Mouse (Mus musculus) neural tube, embryonic 11.5 days (tissue): ENCODE results near the gene Ulk2. TPM values are rescaled to one million over a fixed set of nuclear protein-coding genes. Genes with fewer than 3 reads are reported as not detected.
"Not testable (repeated sequence)": the region's sequence is repeated elsewhere in the genome, so short reads cannot be mapped to it uniquely, and the experiment has no call there.

Source experiments
- ATAC-seq: fragments of 200-750 bp; cut with Nextera tagmentation; 2 replicates; pipeline ENCODE4 v1.8.0; 2017; ENCODE audit warnings: moderate number of reproducible peaks, mild to moderate bottlenecking, moderate TSS enrichment, moderate library complexity; ENCODE audit not compliant: insufficient read depth, low FRiP score, low TSS enrichment
- DNase-seq: peaks from one replicate; pipeline ENCODE4 v3.0.0-alpha.2; 2015; ENCODE audit warnings: low spot score
- H3K27ac ChIP-seq: fragments of 300-500 bp; sonication (generic); 2 replicates; pipeline ENCODE4 v1.5.1; 2014; ENCODE audit warnings: low read depth, mild to moderate bottlenecking, low read length
- H3K27me3 ChIP-seq: fragments of 300-500 bp; sonication (generic); 2 replicates; pipeline ENCODE4 v1.6.1; 2014; ENCODE audit warnings: mild to moderate bottlenecking, low read length, mixed read lengths; ENCODE audit not compliant: control insufficient read depth, insufficient read depth
- H3K36me3 ChIP-seq: fragments of 300-500 bp; sonication (generic); 2 replicates; pipeline ENCODE4 v1.6.1; 2014; ENCODE audit warnings: mild to moderate bottlenecking, low read length, moderate library complexity, mixed read lengths; ENCODE audit not compliant: control insufficient read depth, insufficient read depth
- H3K4me1 ChIP-seq: fragments of 300-500 bp; sonication (generic); 2 replicates; pipeline ENCODE4 v1.6.1; 2014; ENCODE audit warnings: low read length, mixed read lengths; ENCODE audit not compliant: control insufficient read depth, insufficient read depth
- H3K4me2 ChIP-seq: fragments of 300-500 bp; sonication (generic); 2 replicates; pipeline ENCODE4 v1.6.1; 2014; ENCODE audit warnings: low read depth, mild to moderate bottlenecking, moderate library complexity
- H3K4me3 ChIP-seq: fragments of 300-500 bp; sonication (generic); 2 replicates; pipeline ENCODE4 v1.5.1; 2014; ENCODE audit warnings: low read depth, low read length
- H3K9ac ChIP-seq: fragments of 300-500 bp; sonication (generic); 2 replicates; pipeline ENCODE4 v1.6.1; 2014; ENCODE audit warnings: mild to moderate bottlenecking, low read length
- H3K9me3 ChIP-seq: fragments of 300-500 bp; sonication (generic); 2 replicates; pipeline ENCODE4 v1.6.1; 2016; ENCODE audit warnings: low read length; ENCODE audit not compliant: control insufficient read depth
- WGBS: fragments of 180-500 bp; shearing (Covaris S2); extraction: QIAGEN DNeasy Blood & Tissue Kit; methylation state at CpG from one replicate; pipeline ENCODE4 v1.1.7; 2014; 5-methylcytosine and 5-hydroxymethylcytosine counted together
- polyA plus RNA-seq: library from polyadenylated mRNA; unstranded; fragments of >200 nt; fragmentation: Nextera tagmentation; extraction: Ambion mirVana; gene quantifications from 2 replicates; pipeline ENCODE4 v1.2.1, GENCODE M21; 2014

The Ulk2 gene
- polyA plus RNA-seq, 1 experiment from 2014 or later, result 37.5 TPM

DNA sequence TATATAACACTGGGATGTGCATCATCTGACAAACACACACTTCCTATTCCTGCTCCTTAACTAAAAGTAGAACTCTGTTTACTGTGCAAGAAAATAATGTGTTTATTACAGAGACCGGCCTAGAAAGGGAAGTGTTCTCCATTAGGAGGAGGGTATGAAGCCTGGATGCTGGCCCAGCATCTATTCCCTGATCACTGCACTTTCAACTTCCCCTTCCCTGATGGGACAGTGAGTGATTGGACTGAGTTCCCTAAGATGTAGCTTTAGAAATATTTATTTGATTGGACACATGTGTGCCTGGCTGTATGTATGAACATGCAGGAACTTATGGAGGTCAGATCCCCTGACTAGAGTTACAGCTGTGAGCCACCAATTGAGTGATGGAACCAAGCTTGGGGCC lies 61.4 kb downstream of the Ulk2 start:
- WGBS, result 92% methylated on average over 1 of the region's 1 CpGs
- peaks cover 2% of the 10 kb centered on the region; the same call in 1 of the 2 replicates for H3K36me3 ChIP-seq

DNA sequence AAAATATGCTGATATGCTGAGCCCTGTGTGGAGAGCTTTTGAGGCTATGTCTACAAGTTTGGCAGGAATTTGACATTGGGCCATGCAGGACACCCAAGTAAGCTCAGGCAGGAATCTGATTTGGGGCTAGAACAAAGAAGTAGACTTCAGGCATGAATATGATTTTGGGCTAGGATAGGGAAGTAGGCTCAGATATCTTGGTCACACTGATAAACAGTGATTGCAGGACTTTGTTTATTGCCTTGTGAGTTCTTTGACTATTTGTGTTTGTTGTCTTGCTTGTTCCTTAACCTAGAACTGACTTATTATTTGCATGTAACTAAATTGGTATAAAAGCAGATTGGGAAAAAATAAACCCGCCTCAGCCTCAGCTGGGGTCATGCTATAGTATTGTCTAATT lies 66.3 kb downstream of the Ulk2 start:
- ATAC-seq (no peak), DNase-seq (no peak)
- Histone ChIP-seq H3K9ac (no peak overlapping the region), H3K36me3 (peaks cover 2% of the 10 kb centered on the region; the same call in 1 of the 2 replicates), H3K27ac (no peak overlapping the region), H3K9me3 (no peaks in the 10 kb centered on the region), H3K4me3 (no peak overlapping the region), H3K4me2 (no peak overlapping the region), H3K27me3 (no peaks in the 10 kb centered on the region), H3K4me1 (no peaks in the 10 kb centered on the region)
- 83% methylated on average over 1 of the region's 1 CpGs for WGBS

More for the DNA sequence above, 61.4 kb downstream of the Ulk2 start:
- no peaks in the 10 kb centered on the region for H3K27me3 ChIP-seq
- no peaks in the 10 kb centered on the region for H3K9me3 ChIP-seq
- no peaks in the 10 kb centered on the region for H3K4me1 ChIP-seq
- no peak overlapping the region for H3K27ac ChIP-seq
- no peak overlapping the region for H3K9ac ChIP-seq
- no peak overlapping the region for H3K4me3 ChIP-seq
- DNase-seq (no peak), ATAC-seq (no peak)
- H3K4me2 ChIP-seq, result no peak overlapping the region

DNA sequence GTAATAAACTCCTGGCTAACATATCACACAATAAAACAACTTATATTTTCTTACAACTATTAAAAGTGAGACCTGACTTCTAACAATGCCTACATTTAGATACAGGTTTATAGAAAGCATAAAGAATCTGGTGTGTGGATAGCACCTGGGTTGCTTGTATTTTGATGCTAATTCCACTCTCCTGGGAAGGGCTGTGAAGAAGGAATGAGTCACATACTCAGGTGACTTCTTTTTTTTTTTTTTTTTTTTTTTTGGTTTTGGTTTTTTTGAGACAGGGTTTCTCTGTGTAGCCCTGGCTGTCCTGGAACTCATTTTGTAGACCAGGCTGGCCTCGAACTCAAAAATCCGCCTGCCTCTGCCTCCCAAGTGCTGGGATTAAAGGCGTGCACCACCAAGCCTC lies 72.3 kb downstream of the Ulk2 start:
- not testable (repeated sequence) for ATAC-seq, H3K4me1 ChIP-seq, DNase-seq, H3K27ac ChIP-seq, H3K4me3 ChIP-seq, H3K4me2 ChIP-seq, H3K27me3 ChIP-seq, H3K9me3 ChIP-seq, H3K36me3 ChIP-seq, H3K9ac ChIP-seq
- 80% methylated on average over 3 of the region's 3 CpGs for WGBS

DNA sequence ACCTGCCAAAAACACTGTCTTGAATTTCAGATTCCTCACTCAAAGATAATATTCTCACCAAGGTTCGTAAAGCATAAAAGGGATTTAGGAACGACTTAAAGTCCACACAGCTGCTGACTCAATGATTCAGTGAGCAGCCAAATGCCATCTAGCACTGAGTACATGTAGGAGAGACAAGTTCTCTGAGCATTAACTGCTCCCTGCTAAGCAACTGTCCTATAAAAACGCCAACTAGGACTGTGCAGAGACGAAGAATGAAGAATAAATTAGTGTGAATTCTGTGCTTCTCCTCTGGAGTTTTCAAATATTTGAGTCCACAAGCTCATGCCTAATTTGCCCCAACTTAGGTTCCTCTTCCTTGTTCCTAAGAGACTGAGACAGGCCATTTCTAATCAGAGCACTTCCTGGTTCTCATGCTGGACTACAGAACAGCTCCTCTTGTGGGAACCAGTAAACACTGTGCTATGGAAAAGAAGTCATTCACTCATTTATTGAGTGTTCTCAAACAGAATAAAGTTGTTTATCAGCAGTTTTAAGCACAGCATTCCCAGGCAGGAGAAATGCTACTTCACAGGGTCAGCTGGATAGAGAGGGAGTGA lies 80.2 kb downstream of the Ulk2 start:
- H3K4me3 ChIP-seq, result no peak overlapping the region
- no peak overlapping the region for H3K4me2 ChIP-seq
- 86% methylated on average over 4 of the region's 4 CpGs for WGBS
- H3K27me3 ChIP-seq, result no peaks in the 10 kb centered on the region
- H3K36me3 ChIP-seq, result peaks cover 2% of the 10 kb centered on the region; the same call in 1 of the 2 replicates
- no peak overlapping the region for H3K27ac ChIP-seq
- ATAC-seq (no peak), DNase-seq (no peak)
- no peaks in the 10 kb centered on the region for H3K4me1 ChIP-seq
- no peak overlapping the region for H3K9ac ChIP-seq
- no peaks in the 10 kb centered on the region for H3K9me3 ChIP-seq

DNA sequence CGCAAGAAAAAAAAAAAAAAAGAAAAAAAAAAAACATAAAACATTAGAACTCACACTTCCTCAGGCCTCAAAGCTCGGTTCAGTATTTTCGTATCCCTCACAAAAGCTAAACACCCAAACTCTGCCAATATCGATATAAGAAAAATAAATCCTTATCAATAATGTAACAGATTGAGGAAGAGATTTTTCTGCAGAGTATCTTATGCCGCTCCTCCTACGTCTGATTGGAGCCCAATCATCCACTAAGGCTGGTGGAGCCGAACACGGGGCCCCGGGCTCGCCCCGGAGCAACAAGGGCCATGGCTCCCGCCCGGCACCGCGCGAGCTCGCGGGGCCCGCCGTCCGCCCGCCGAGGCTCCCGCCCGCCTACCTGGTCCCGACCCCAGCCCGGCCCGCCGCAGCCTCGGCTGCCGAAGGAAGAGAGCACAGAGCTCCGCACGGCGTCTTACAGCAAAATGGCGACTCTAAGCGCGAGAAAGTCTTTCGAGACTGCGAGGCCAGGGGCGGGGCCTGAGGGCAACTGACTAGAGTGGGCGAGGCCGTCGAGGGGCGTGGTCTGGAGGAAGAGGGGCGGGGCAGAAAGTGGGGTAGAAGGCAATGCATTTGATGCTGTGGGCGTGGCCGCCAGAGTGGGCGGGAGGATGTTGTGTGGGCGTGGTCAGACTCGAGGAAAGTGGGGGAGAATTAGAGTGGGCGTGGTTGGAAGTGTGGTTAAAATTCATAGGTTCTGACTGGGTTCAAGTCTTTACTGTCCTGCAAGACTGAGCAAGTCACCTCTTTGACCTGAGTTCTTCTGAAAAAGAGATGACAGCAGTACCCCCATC lies 93.1 kb downstream of the Ulk2 start, which contains the start of gene Prpsap2:
TSS of gene Prpsap2 (minus strand) at position 505 of the 824 bp plus-strand sequence.
- no peaks in the 10 kb centered on the region for H3K9me3 ChIP-seq
- H3K4me2 ChIP-seq, result peak within 1 kb of the TSS; percentile 43
- DNase-seq, result peak; percentile 99
- WGBS, result under 1% methylated on average over 51 of the region's 51 CpGs
- H3K36me3 ChIP-seq, result no peaks in the 10 kb centered on the region
- H3K9ac ChIP-seq, result peak within 1 kb of the TSS; percentile 79
- H3K27ac ChIP-seq, result peak within 1 kb of the TSS; percentile 76
- no peaks in the 10 kb centered on the region for H3K27me3 ChIP-seq
- peak; percentile 87 for ATAC-seq
- H3K4me1 ChIP-seq, result peaks cover 6% of the 10 kb centered on the region; the same call in 1 of the 2 replicates
- H3K4me3 ChIP-seq, result peak within 1 kb of the TSS; percentile 55

DNA sequence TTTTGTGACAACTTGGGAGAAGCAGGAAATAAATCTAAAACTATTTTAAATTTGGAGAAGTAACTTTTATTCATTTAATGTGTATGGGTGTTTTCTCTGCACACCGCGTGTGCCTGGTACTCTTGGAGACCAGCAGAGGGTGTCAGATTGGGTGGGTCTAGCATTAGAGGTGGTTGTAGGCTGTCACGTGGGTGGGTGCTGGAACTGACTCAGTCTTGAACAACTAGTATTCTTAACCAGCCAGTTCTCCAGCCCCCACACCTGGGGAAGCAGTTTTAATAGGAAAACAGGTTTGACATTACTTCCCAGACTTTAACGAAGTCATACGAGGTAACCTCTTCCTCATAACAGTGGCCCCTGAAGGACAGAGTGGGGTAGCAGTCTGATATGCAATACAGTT lies 94.4 kb downstream of the Ulk2 start:
- H3K9me3 ChIP-seq, result no peaks in the 10 kb centered on the region
- H3K27me3 ChIP-seq, result no peaks in the 10 kb centered on the region
- no peaks in the 10 kb centered on the region for H3K36me3 ChIP-seq
- H3K9ac ChIP-seq, result no peak overlapping the region
- no peak overlapping the region for H3K27ac ChIP-seq
- WGBS, result 77% methylated on average over 5 of the region's 5 CpGs
- ATAC-seq (no peak), DNase-seq (no peak)
- H3K4me2 ChIP-seq, result peak overlapping the region; percentile 43
- H3K4me3 ChIP-seq, result peak overlapping the region; percentile 55
- peaks cover 6% of the 10 kb centered on the region; the same call in 1 of the 2 replicates for H3K4me1 ChIP-seq

DNA sequence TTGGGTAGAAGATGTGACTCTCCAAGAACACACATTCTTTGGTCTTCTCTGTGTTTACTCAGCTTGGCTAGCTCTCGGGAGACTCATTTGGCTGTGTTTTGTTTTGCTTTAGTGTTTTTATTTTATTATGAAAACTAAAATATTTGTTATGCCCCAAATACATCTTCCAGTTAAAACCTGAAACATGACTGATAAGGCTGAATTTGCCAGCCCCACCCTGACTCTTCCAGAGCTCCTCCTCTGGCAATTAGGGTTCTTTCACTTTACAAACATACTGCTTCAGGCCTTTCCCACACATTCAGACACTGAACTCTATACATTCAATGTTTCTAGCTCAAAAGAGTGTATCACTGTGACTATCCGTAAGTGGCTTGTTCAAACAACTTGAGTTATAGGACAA lies 97.7 kb downstream of the Ulk2 start:
- DNase-seq, result no peak
- no peak overlapping the region for H3K4me2 ChIP-seq
- no peak overlapping the region for H3K27ac ChIP-seq
- H3K36me3 ChIP-seq, result peaks cover 4% of the 10 kb centered on the region
- H3K27me3 ChIP-seq, result no peaks in the 10 kb centered on the region
- WGBS, result 73% methylated on average over 2 of the region's 2 CpGs
- H3K4me3 ChIP-seq, result no peak overlapping the region
- no peak overlapping the region for H3K9ac ChIP-seq
- ATAC-seq, result no peak
- no peaks in the 10 kb centered on the region for H3K9me3 ChIP-seq
- peaks cover 6% of the 10 kb centered on the region; the same call in 1 of the 2 replicates for H3K4me1 ChIP-seq

DNA sequence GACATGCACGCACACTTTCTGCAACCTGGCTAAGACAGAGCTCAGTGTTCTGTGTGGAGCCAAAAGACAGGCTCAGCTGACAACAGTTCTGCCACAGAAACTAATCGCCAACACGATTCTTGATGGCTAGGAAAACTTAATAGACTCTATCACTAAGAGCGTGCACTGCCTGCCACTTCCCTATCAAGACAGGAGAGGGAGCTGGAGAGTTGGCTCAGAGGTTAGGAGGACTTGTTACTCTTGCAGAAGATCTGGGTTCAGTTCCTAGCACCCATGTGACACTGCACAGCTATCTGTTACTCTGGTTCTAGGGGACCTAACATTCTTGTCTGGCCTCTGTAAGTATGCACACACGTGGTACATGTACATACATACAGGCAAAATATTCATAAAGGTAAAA lies 103.3 kb downstream of the Ulk2 start:
- H3K9ac ChIP-seq, result no peak overlapping the region
- H3K36me3 ChIP-seq, result peaks cover 8% of the 10 kb centered on the region
- no peaks in the 10 kb centered on the region for H3K27me3 ChIP-seq
- 78% methylated on average over 5 of the region's 5 CpGs for WGBS
- no peak overlapping the region for H3K4me2 ChIP-seq
- no peak overlapping the region for H3K27ac ChIP-seq
- no peaks in the 10 kb centered on the region for H3K4me1 ChIP-seq
- DNase-seq, result no peak
- ATAC-seq, result no peak
- no peaks in the 10 kb centered on the region for H3K9me3 ChIP-seq
- no peak overlapping the region for H3K4me3 ChIP-seq

DNA sequence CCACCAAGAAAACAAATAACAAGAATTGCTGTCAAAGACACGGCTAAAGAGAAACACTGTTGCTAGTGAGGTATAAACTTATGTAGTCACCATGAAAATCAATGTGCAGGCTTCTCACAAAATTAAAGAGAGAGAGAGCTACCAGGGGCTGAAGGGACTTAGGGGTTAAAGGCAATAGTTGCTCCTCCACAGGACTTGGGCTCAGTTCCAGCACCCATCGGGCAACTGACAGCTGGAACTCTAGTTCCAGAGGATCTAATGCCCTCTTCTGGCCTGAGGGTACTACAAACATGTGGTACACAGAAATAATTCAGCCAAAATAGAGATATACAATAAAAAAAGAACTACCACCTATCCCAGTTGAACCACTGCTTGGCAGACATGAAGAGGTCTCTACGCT lies 107.7 kb downstream of the Ulk2 start:
- H3K36me3 ChIP-seq, result peaks cover 6% of the 10 kb centered on the region
- H3K4me2 ChIP-seq, result no peak overlapping the region
- no peaks in the 10 kb centered on the region for H3K27me3 ChIP-seq
- no peaks in the 10 kb centered on the region for H3K9me3 ChIP-seq
- DNase-seq (no peak), ATAC-seq (no peak)
- H3K4me1 ChIP-seq, result no peaks in the 10 kb centered on the region
- no peak overlapping the region for H3K27ac ChIP-seq
- H3K9ac ChIP-seq, result no peak overlapping the region
- no peak overlapping the region for H3K4me3 ChIP-seq
- WGBS, result 85% methylated on average over 3 of the region's 3 CpGs
